Mouse (Mus musculus): Measurements from ENCODE around the gene Trpc7.

DNA sequence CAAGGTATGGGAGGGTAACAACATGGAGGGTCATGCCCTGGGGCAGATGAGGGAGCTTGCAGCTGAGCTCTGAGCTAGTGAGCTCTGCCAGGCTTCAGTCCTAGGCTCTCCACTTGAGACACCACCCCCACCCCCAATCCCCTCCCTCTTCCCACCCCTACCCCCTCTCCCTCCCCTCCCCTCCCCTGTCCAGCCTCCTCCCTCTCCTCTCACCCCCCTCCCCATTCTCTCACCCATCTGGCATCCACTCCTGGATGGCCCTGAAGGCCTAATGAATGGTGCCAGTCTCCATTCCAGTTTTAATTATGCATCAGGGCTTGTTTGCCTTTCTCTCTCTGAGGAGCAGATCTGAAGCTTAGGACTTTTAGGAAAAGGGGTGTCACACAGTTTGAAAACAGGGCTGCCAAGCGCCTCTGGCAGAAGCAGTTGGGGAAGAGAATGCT lies 125.6 kb downstream of the Trpc7 start:
- TF ChIP-seq USF1 (IDR thresholded peaks at IDR 0.05; ENCODE audit: low read depth) (no peak), MAX (IDR thresholded peaks at IDR 0.05; ENCODE audit: low read depth) (no peak), SRF (IDR thresholded peaks at IDR 0.05; ENCODE audit: control insufficient read depth, insufficient read length, low read depth) (no peak), POLR2AphosphoS2 (IDR thresholded peaks at IDR 0.05; ENCODE audit: insufficient read length, low read depth) (no peak), POLR2A (IDR thresholded peaks at IDR 0.05; ENCODE audit: insufficient read length, low read depth) (no peak), CEBPB (IDR thresholded peaks at IDR 0.05; ENCODE audit: insufficient read depth, poor library complexity, severe bottlenecking) (no peak), E2F4 (IDR thresholded peaks at IDR 0.05; ENCODE audit: insufficient read depth) (no peak), TCF12 (IDR thresholded peaks at IDR 0.05; ENCODE audit: insufficient read depth, poor library complexity, severe bottlenecking) (no peak), REST (IDR thresholded peaks at IDR 0.05; ENCODE audit: insufficient read depth, insufficient read length) (no peak), MYOD1 (IDR thresholded peaks at IDR 0.05; ENCODE audit: control insufficient read depth in 1 of 3, insufficient read length in 2 of 3, low read depth in 2 of 3) (no peak), MYOG (IDR thresholded peaks at IDR 0.05; ENCODE audit: control insufficient read depth in 1 of 3, insufficient read depth in 1 of 3, insufficient read length in 2 of 3, low read depth in 2 of 3) (no peak), TCF3 (IDR thresholded peaks at IDR 0.05; ENCODE audit: insufficient read length, low read depth) (no peak)
